Mouse (Mus musculus) limb, embryonic 12.5 days (tissue): ENCODE results near the gene Gm49378. TPM values are rescaled to one million over a fixed set of nuclear protein-coding genes. Genes with fewer than 3 reads are reported as not detected.

ENCODE experiments used
- ATAC-seq: fragments of 200-750 bp; cut with Nextera tagmentation; 2 replicates; pipeline ENCODE4 v1.8.0; 2017; ENCODE audit warnings: low read depth, moderate TSS enrichment; ENCODE audit not compliant: insufficient number of reproducible peaks, insufficient read depth, low FRiP score, low TSS enrichment
- H3K27ac ChIP-seq: fragments of 300-500 bp; sonication (generic); 2 replicates; pipeline ENCODE4 v1.5.1; 2016; ENCODE audit warnings: mild to moderate bottlenecking, moderate library complexity
- H3K27me3 ChIP-seq: fragments of 300-500 bp; sonication (generic); 2 replicates; pipeline ENCODE4 v1.6.1; 2016; ENCODE audit warnings: mild to moderate bottlenecking, moderate library complexity
- H3K36me3 ChIP-seq: fragments of 300-500 bp; sonication (generic); 2 replicates; pipeline ENCODE4 v1.6.1; 2016; ENCODE audit warnings: mild to moderate bottlenecking, moderate library complexity
- H3K4me1 ChIP-seq: fragments of 300-500 bp; sonication (generic); replicated peaks from 2 replicates; pipeline ENCODE4 v1.6.1; 2016
- H3K4me2 ChIP-seq: fragments of 300-500 bp; sonication (generic); 2 replicates; pipeline ENCODE4 v1.6.1; 2016; ENCODE audit warnings: mild to moderate bottlenecking, moderate library complexity
- H3K4me3 ChIP-seq: fragments of 300-500 bp; sonication (generic); replicated peaks from 2 replicates; pipeline ENCODE4 v1.5.1; 2016; ENCODE audit warnings: mild to moderate bottlenecking
- H3K9ac ChIP-seq: fragments of 300-500 bp; sonication (generic); replicated peaks from 2 replicates; pipeline ENCODE4 v1.6.1; 2016; ENCODE audit warnings: mild to moderate bottlenecking, moderate library complexity
- H3K9me3 ChIP-seq: fragments of 300-500 bp; sonication (generic); 2 replicates; pipeline ENCODE4 v1.6.1; 2016; ENCODE audit warnings: mild to moderate bottlenecking, moderate library complexity
- WGBS: fragments of 180-500 bp; shearing (Covaris S2); methylation state at CpG from one replicate; pipeline ENCODE4 v1.1.7; 2016; 5-methylcytosine and 5-hydroxymethylcytosine counted together
- polyA plus RNA-seq: library from polyadenylated mRNA; unstranded; fragments of >200 nt; fragmentation: Nextera tagmentation; extraction: Ambion mirVana; gene quantifications from 2 replicates; pipeline ENCODE4 v1.2.1, GENCODE M21; 2016

Gm49378 gene
- polyA plus RNA-seq, 1 experiment from 2014 or later, result 2.7 TPM

DNA sequence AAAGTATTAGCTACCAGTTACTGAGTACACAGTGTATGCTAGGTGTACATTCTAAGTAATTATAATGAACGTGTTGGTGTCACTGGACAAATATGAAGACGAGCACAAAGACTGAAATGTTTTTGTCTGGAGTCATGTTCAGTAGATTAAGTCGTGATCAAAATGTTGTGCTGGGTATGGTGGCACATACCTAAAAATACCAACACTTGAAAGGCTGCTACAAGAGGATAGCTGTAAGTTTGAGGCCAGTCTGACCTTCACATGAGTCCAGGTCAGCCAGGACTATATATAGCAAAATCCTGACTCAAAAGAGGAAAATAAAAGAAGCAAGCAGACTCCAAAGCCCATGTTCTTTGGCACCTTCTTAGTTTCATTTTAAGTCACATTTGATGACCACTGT is 19.2 kb upstream of the Gm49378 start:
- no peak for ATAC-seq
- no peak overlapping the region for H3K4me3 ChIP-seq
- no peak overlapping the region for H3K9ac ChIP-seq
- no peak overlapping the region for H3K27ac ChIP-seq
- 88% methylated on average over 3 of the region's 3 CpGs for WGBS
- no peak overlapping the region for H3K4me2 ChIP-seq
- H3K4me1 ChIP-seq, result 0 out of 2 replicates have a peak, but pooled peaks cover 8% of the 10 kb centered on the region
- no peaks in the 10 kb centered on the region for H3K9me3 ChIP-seq
- no peaks in the 10 kb centered on the region for H3K27me3 ChIP-seq
- H3K36me3 ChIP-seq, result peaks cover 33% of the 10 kb centered on the region

GRCm38 (mm10) chr14:55651528-55651927 is 13.8 kb upstream of the Gm49378 start:
- 88% methylated on average over 7 of the region's 7 CpGs for WGBS

DNA sequence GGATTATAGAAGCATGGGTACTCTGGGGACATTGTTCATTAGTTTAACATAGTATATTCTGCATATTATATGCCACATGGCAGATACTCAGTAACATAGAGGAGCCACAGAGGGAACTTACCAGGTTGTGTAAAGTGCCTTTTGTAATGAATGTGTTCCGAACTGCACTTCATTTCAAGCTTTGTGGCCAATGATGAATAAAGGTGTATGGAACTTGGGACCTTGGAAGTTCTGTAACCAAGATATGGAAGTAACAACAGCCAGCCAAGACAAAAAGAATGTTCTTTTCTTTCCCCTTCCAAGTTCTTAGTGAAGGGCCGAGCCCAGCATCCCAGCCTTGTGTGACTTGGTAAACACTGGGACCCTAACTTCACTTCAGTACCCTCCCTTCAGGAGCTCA is 12.2 kb upstream of the Gm49378 start, which contains the start of gene Tssk4:
TSS of gene Tssk4 (plus strand) at position 301 of the 400 bp plus-strand sequence.
- Histone ChIP-seq H3K9me3 (no peaks in the 10 kb centered on the region), H3K4me3 (no peak within 1 kb of the TSS), H3K27ac (no peak within 1 kb of the TSS), H3K36me3 (peaks cover 17% of the 10 kb centered on the region), H3K27me3 (no peaks in the 10 kb centered on the region), H3K4me2 (no peak within 1 kb of the TSS), H3K9ac (no peak within 1 kb of the TSS), H3K4me1 (peaks cover 8% of the 10 kb centered on the region)
- ATAC-seq, result no peak
- WGBS, result 85% methylated on average over 2 of the region's 2 CpGs

More at GRCm38 (mm10) chr14:55651528-55651927, 13.8 kb upstream of the Gm49378 start:
- Histone ChIP-seq H3K4me2 (no peak overlapping the region), H3K36me3 (peaks cover 9% of the 10 kb centered on the region), H3K9me3 (no peaks in the 10 kb centered on the region), H3K27me3 (no peaks in the 10 kb centered on the region), H3K27ac (no peak overlapping the region), H3K4me3 (no peak overlapping the region), H3K4me1 (no peaks in the 10 kb centered on the region), H3K9ac (no peak overlapping the region)
- ATAC-seq, result no peak

DNA sequence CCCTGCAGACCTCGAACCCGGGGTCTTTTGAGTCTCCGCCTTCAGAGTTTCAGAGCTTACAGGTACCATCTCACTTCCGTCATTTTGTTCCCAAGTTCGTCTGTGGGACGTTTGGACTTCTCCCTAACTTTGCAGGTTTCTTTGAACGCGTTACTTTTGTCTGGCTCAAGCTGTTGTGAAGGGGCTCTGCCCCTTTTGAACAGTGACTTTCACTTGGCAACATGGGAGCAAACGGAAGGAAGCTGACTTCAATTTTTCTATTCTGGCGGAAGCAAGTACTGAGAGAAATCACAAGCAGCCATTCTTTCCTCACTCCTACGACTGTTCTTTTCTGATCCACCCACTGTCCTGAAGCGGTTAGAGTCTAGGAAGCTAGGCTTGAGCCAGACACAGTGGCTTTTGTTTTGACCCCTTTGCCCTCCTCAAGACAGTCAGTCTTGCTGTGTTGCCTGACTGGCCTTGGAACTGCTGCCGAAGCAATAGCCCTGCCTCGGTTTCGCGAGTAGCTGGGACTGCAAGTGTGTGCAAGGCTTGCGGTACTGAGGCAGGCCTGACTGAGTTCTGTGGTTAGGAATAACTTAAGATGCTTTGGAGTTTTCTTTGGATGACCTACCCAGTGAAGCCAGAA is 6.7 kb upstream of the Gm49378 start:
- H3K36me3 ChIP-seq, result peaks cover 41% of the 10 kb centered on the region
- peak overlapping the region; percentile 93 for H3K9ac ChIP-seq
- no peaks in the 10 kb centered on the region for H3K9me3 ChIP-seq
- peak overlapping the region; percentile 88 for H3K4me2 ChIP-seq
- H3K27ac ChIP-seq, result 0 out of 2 replicates have a peak overlapping the region, but pooled peaks have one; percentile 23
- peaks cover 27% of the 10 kb centered on the region for H3K4me1 ChIP-seq
- H3K4me3 ChIP-seq, result peak overlapping the region; percentile 88
- H3K27me3 ChIP-seq, result no peaks in the 10 kb centered on the region
- ATAC-seq, result no peak
- WGBS, result 33% methylated on average over 17 of the region's 17 CpGs

GRCm38 (mm10) chr14:55643060-55643907 is 5.6 kb upstream of the Gm49378 start, which contains the start of gene Tm9sf1:
Gene Tm9sf1, minus strand, starts transcription at chr14:55643806.
- Histone ChIP-seq H3K9me3 (no peaks in the 10 kb centered on the region), H3K4me2 (peak within 1 kb of the TSS; percentile 88), H3K9ac (peak within 1 kb of the TSS; percentile 93), H3K4me3 (peak within 1 kb of the TSS; percentile 88), H3K4me1 (peaks cover 27% of the 10 kb centered on the region), H3K27me3 (no peaks in the 10 kb centered on the region), H3K36me3 (peaks cover 52% of the 10 kb centered on the region), H3K27ac (peak within 1 kb of the TSS; percentile 92)
- ATAC-seq, result peak; percentile 72
- WGBS, result under 1% methylated on average over 89 of the region's 89 CpGs

DNA sequence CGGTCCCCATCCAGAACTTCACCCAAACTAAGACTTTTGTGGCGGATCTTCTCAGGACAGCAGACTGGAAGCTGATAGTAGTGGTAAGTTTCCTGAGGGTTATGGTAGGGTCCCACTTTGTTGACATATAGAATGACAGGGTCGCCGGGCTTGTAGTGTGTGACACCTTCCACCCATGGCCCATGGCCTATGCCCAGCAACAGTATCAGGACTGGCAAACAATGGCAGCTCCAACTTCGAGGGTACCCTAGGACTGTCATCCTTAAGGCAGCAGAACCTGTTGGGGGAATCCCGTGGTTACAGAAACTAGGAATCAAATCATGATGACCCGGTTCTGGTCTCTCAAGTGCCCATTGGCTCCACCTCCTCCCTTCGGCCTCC is 5.0 kb upstream of the Gm49378 start:
- Histone ChIP-seq H3K27me3 (no peaks in the 10 kb centered on the region), H3K36me3 (peaks cover 58% of the 10 kb centered on the region)
- 23% methylated on average over 8 of the region's 8 CpGs for whole genome bisulfite sequencing

DNA sequence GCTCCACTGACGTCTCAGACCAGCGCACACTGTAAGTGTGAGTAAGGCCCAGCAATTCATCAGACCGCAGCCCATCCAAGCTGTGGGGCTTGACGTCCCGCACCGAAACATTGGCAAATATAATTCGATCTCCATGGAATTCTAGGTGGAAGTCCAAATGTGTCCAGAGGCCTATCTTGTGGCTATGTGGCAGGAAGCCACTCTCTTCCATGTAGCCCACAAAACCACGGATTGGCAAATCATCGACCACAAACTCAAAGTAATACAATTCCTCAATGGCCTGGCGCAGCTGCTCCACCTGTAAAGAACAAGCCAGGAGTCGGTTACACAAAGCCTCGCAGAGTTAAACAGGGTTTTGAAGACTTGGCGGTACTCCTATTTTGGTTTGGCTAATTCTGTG is 3.6 kb upstream of the Gm49378 start:
- no peak overlapping the region for H3K4me2 ChIP-seq

More for the DNA sequence above, 5.0 kb upstream of the Gm49378 start:
- H3K27ac ChIP-seq, result peak overlapping the region; percentile 92
- H3K4me3 ChIP-seq, result peak overlapping the region; percentile 88
- H3K4me1 ChIP-seq, result peaks cover 27% of the 10 kb centered on the region
- ATAC-seq, result peak; percentile 22; the same call in 1 of the 2 replicates
- no peaks in the 10 kb centered on the region for H3K9me3 ChIP-seq
- peak overlapping the region; percentile 93 for H3K9ac ChIP-seq
- peak overlapping the region; percentile 88 for H3K4me2 ChIP-seq

GRCm38 (mm10) chr14:55640816-55641215 is 3.1 kb upstream of the Gm49378 start:
- H3K27me3 ChIP-seq, result no peaks in the 10 kb centered on the region
- H3K36me3 ChIP-seq, result peaks cover 60% of the 10 kb centered on the region
- H3K9me3 ChIP-seq, result no peaks in the 10 kb centered on the region
- 95% methylated on average over 14 of the region's 14 CpGs for WGBS
- H3K4me1 ChIP-seq, result peaks cover 33% of the 10 kb centered on the region
- H3K9ac ChIP-seq, result no peak overlapping the region
- no peak overlapping the region for H3K4me2 ChIP-seq
- ATAC-seq, result no peak
- H3K27ac ChIP-seq, result no peak overlapping the region
- no peak overlapping the region for H3K4me3 ChIP-seq

More for the DNA sequence above, 3.6 kb upstream of the Gm49378 start:
- Histone ChIP-seq H3K9me3 (no peaks in the 10 kb centered on the region), H3K27ac (no peak overlapping the region), H3K9ac (no peak overlapping the region), H3K27me3 (no peaks in the 10 kb centered on the region), H3K4me3 (no peak overlapping the region), H3K4me1 (peaks cover 30% of the 10 kb centered on the region), H3K36me3 (peaks cover 61% of the 10 kb centered on the region)
- 95% methylated on average over 13 of the region's 13 CpGs for WGBS
- ATAC-seq, result no peak

DNA sequence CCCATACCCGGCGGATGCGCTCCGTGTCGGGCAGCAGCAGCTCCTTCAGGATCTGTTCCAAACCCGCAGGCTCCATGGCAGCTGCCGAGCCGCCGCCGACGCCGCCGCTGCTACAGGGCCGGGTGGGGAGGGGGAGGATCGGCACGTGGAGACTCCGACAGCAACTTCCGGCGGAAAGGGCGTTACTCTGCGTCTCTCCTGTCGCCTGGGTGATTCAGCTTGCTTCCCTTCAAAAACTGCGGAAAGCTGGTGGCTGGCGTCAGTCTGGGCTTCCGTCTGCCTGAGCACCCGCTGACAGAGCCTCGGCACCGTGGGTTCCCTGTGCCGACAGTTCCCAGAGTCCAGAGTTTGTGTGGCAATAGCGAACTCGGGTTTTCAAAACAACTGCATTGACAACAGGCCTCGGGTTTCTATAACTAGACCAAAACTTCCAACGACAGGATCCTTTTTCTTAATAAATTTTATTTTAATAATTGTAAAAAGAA is 2.1 kb downstream of the Gm49378 start, which contains the start of gene Ipo4:
TSS of gene Ipo4 (minus strand) at position 435 of the 485 bp plus-strand sequence.
- H3K9me3 ChIP-seq, result no peaks in the 10 kb centered on the region
- peak; percentile 79 for ATAC-seq
- H3K36me3 ChIP-seq, result peaks cover 85% of the 10 kb centered on the region
- H3K27me3 ChIP-seq, result no peaks in the 10 kb centered on the region
- peak within 1 kb of the TSS; percentile 73 for H3K27ac ChIP-seq
- 3% methylated on average over 26 of the region's 33 CpGs for WGBS
- H3K4me1 ChIP-seq, result peaks cover 16% of the 10 kb centered on the region
- peak within 1 kb of the TSS; percentile 72 for H3K9ac ChIP-seq
- H3K4me3 ChIP-seq, result peak within 1 kb of the TSS; percentile 67
- peak within 1 kb of the TSS; percentile 81 for H3K4me2 ChIP-seq

GRCm38 (mm10) chr14:55634874-55635522 is 2.7 kb downstream of the Gm49378 start:
- Histone ChIP-seq H3K27me3 (no peaks in the 10 kb centered on the region), H3K36me3 (peaks cover 85% of the 10 kb centered on the region), H3K27ac (peak overlapping the region; percentile 73), H3K9ac (peak overlapping the region; percentile 72), H3K4me1 (peaks cover 16% of the 10 kb centered on the region), H3K4me2 (peak overlapping the region; percentile 81), H3K4me3 (peak overlapping the region; percentile 67), H3K9me3 (no peaks in the 10 kb centered on the region)
- ATAC-seq, result peak; percentile 80
- 4% methylated on average over 23 of the region's 23 CpGs for WGBS
